Mouse (Mus musculus) hindbrain, postnatal 0 days (tissue): ENCODE measurements around the gene Arhgap33. TPM values are rescaled to one million over a fixed set of nuclear protein-coding genes. Genes with fewer than 3 reads are reported as not detected.

ENCODE experiments used
- ATAC-seq: fragments of 200-750 bp; cut with Nextera tagmentation; 2 replicates; pipeline ENCODE4 v1.8.0; 2017; ENCODE audit warnings: mild to moderate bottlenecking, moderate TSS enrichment, moderate library complexity
- DNase-seq: peaks from one replicate; pipeline ENCODE4 v3.0.0-alpha.2; 2015; ENCODE audit warnings: low spot score
- H3K27ac ChIP-seq: fragments of 300-500 bp; sonication (generic); 2 replicates; pipeline ENCODE4 v1.5.1; 2014; ENCODE audit warnings: mild to moderate bottlenecking
- H3K27me3 ChIP-seq: fragments of 300-500 bp; sonication (generic); 2 replicates; pipeline ENCODE4 v1.6.1; 2014; ENCODE audit warnings: low read length, mixed read lengths; ENCODE audit not compliant: insufficient read depth
- H3K36me3 ChIP-seq: fragments of 300-500 bp; sonication (generic); 2 replicates; pipeline ENCODE4 v1.6.1; 2014; ENCODE audit warnings: low read length, mixed read lengths; ENCODE audit not compliant: insufficient read depth
- H3K4me1 ChIP-seq: fragments of 300-500 bp; sonication (generic); 2 replicates; pipeline ENCODE4 v1.6.1; 2014; ENCODE audit warnings: antibody characterized with exemption, low read length, mixed read lengths; ENCODE audit not compliant: insufficient read depth
- H3K4me2 ChIP-seq: fragments of 300-500 bp; sonication (generic); 2 replicates; pipeline ENCODE4 v1.6.1; 2014; ENCODE audit warnings: low read depth, mild to moderate bottlenecking, low read length, moderate library complexity, mixed read lengths
- H3K4me3 ChIP-seq: fragments of 300-500 bp; sonication (generic); 2 replicates; pipeline ENCODE4 v1.5.1; 2014; ENCODE audit warnings: low read length
- H3K9ac ChIP-seq: fragments of 300-500 bp; sonication (generic); replicated peaks from 2 replicates; pipeline ENCODE4 v1.6.1; 2014; ENCODE audit warnings: mild to moderate bottlenecking, low read length, moderate library complexity, mixed read lengths
- H3K9me3 ChIP-seq: fragments of 300-500 bp; sonication (generic); 2 replicates; pipeline ENCODE4 v1.6.1; 2016; ENCODE audit warnings: low read length, mixed read lengths
- CTCF ChIP-seq: IDR thresholded peaks from 2 replicates; pipeline ENCODE4 v1.5.1; 2016; ENCODE audit warnings: antibody characterized with exemption, control low read depth, low read depth
- WGBS: fragments of 180-500 bp; shearing (Covaris S2); extraction: QIAGEN DNeasy Blood & Tissue Kit; methylation state at CpG from one replicate; pipeline ENCODE4 v1.1.7; 2014; 5-methylcytosine and 5-hydroxymethylcytosine counted together
- polyA plus RNA-seq: library from polyadenylated mRNA; unstranded; fragments of >200 nt; fragmentation: Nextera tagmentation; extraction: Ambion mirVana; gene quantifications from 2 replicates; pipeline ENCODE4 v1.2.1, GENCODE M21; 2015
- total RNA-seq: library from RNA; depleted of rRNA; stranded (reverse); fragments of >200 nt; gene quantifications from 2 replicates; pipeline ENCODE4 v1.2.3, GENCODE M21; 2014

Gene Arhgap33
- total and polyA plus RNA-seq, 2 experiments from 2014 or later, result 55.7 to 73.1 TPM

DNA sequence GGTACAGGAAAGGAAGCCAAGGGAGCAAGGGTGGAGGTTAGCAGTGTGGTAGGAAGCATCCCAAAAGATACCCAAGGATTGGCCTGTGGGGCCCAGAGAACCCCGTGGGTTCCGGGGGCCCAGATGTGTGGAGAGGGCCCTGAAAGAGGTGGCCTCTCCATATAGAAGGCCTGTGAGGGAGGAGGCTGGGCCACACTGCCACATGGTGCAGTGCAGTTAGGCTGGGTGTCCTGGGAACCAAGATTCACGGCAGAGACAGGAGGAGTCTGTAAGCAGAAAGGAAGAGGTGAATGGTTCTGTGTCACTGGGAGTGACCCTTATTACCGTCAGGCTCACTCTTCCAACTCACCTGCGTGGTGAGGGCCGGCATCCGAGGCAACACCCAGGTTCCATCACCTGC lies 5.7 kb upstream of the Arhgap33 start:
- no peak overlapping the region for H3K9ac ChIP-seq
- no peaks in the 10 kb centered on the region for H3K27me3 ChIP-seq
- H3K27ac ChIP-seq, result no peak overlapping the region
- no peak overlapping the region for H3K4me2 ChIP-seq
- no peak overlapping the region for H3K4me3 ChIP-seq
- DNase-seq (no peak), ATAC-seq (0 out of 2 replicates have a peak, but pooled peaks have one; percentile 30)
- H3K9me3 ChIP-seq, result no peaks in the 10 kb centered on the region
- no peaks in the 10 kb centered on the region; the same call in 1 of the 2 replicates for H3K4me1 ChIP-seq
- WGBS, result 96% methylated on average over 7 of the region's 7 CpGs
- TF ChIP-seq CTCF, result no peak
- H3K36me3 ChIP-seq, result peaks cover 4% of the 10 kb centered on the region

DNA sequence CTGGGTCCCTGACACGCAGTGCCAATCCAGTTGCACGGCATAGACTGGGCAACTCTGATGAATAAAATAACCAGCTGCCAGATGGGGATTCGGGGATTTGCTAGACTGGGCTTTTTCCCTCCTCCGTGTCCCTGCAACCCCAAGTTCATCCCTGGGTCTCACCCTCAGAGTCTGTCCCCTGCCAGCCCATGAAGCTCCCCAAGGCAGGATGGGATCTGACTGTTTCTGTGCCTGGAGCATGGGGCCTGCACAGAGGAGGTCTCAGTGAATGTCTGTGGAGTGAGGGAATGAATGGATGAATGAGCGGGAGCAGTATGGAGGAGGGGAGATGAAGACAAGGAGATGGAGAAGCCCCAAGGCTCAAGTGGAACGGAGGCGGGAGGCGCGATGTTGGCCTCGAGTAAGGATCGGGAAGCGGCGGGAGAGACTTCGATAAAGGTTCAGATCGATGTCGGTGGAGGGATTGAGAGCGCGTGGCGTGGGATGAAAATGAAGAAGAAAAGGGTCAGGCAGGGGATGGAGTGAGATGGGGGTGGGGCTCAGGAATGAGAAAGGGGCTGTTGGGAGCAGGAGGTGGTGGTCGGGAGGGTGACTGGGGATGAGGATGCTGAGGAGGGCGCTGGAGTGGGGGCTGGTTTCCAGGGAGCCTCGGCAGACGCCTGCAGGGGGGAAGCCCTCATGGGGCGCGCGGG lies 773 bp downstream of the Arhgap33 start:
- peak overlapping the region; percentile 94 for H3K27ac ChIP-seq
- WGBS, result 2% methylated on average over 20 of the region's 26 CpGs
- peak overlapping the region; percentile 84 for H3K9ac ChIP-seq
- H3K27me3 ChIP-seq, result no peaks in the 10 kb centered on the region
- H3K9me3 ChIP-seq, result no peaks in the 10 kb centered on the region
- H3K4me2 ChIP-seq, result peak overlapping the region; percentile 75
- ATAC-seq, result peak; percentile 27
- H3K4me1 ChIP-seq, result peaks cover 22% of the 10 kb centered on the region
- DNase-seq, result peak; percentile 44
- H3K36me3 ChIP-seq, result peaks cover 26% of the 10 kb centered on the region
- peak overlapping the region; percentile 83 for H3K4me3 ChIP-seq
- TF ChIP-seq CTCF, result no peak

DNA sequence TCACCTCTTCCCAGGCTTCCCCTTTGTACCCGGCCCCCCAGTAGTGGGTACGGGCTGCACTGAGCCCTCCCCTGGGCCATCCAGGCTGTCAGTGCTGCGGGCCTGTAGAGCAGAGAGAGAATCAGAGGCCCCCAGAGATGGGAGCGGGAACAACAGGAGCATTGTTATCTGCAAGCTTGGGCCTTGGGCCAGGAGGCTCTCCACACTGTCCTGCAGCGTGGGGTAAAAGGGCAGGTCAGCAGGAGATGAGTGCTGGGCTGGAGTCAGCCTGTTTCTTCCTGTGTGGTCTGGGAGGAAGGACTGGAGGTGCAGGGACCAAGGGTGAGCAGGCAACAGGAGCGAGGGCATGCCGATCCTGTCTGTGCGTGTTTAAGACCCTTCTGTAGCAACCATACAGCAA lies 1.9 kb downstream of the Arhgap33 start:
- H3K9ac ChIP-seq, result peak overlapping the region; percentile 84; the same call in 1 of the 2 replicates
- DNase-seq, result peak; percentile 58
- no peaks in the 10 kb centered on the region for H3K9me3 ChIP-seq
- WGBS, result 10% methylated on average over 8 of the region's 8 CpGs
- H3K4me3 ChIP-seq, result peak overlapping the region; percentile 83
- H3K27me3 ChIP-seq, result no peaks in the 10 kb centered on the region
- H3K27ac ChIP-seq, result peak overlapping the region; percentile 54
- peak; percentile 36 for ATAC-seq
- H3K36me3 ChIP-seq, result peaks cover 38% of the 10 kb centered on the region
- TF ChIP-seq CTCF, result no peak
- H3K4me1 ChIP-seq, result peaks cover 22% of the 10 kb centered on the region
- peak overlapping the region; percentile 75 for H3K4me2 ChIP-seq

DNA sequence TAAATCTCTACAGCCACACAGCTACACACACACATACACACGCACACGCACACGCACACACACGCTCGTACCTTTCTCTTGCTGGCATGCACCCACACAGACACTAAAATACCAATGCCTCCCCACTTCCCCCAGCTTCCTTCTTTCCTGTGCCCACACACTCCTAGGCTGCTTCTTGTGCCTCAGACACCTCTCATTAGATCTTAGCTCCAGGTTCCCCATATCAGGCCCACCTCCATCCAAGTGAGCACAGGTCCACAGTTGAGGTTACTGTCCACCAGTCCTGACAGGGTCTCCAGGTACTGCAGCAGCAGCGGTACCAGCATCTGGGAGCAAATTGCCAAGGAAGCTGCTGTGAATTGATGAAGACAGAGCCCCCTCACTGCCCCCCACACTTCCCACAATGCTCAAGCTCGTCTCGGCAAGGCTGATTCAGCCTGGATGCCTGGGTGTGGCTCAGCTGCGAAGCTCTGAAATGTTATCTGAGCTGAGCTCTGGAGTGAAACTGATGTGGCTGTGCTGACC lies 3.5 kb downstream of the Arhgap33 start:
- WGBS, result 82% methylated on average over 9 of the region's 9 CpGs

DNA sequence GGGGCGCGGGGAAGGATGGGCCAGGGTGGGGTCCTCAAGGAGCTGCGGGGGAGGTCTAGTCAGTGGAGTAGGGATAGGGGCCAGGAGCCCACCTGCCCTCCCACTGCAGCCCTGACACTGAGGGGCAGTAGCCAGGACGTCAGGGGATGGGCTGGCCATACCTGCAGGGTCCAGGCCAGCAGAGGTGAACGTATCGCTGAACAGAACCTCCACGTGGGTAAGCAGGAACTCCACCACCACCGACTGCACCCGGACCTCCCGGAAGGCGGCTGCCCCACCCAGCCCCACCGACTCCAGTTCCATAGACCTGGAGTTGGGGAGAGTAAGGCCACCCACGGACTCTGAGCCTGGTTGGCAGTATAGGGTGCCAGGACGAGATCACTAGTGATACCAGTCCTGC lies 7.9 kb downstream of the Arhgap33 start:
- Histone ChIP-seq H3K4me3 (no peak overlapping the region), H3K4me2 (no peak overlapping the region), H3K4me1 (0 out of 2 replicates have a peak, but pooled peaks cover 5% of the 10 kb centered on the region), H3K9ac (0 out of 2 replicates have a peak overlapping the region, but pooled peaks have one; percentile 9), H3K9me3 (no peaks in the 10 kb centered on the region), H3K36me3 (peaks cover 69% of the 10 kb centered on the region), H3K27ac (no peak overlapping the region), H3K27me3 (no peaks in the 10 kb centered on the region)
- no peak for DNase-seq
- TF ChIP-seq CTCF, result no peak
- WGBS, result 79% methylated on average over 14 of the region's 14 CpGs
- ATAC-seq, result no peak

More for the DNA sequence above, 3.5 kb downstream of the Arhgap33 start:
- no peak overlapping the region for H3K4me3 ChIP-seq
- DNase-seq, result no peak
- 0 out of 2 replicates have a peak overlapping the region, but pooled peaks have one; percentile 17 for H3K4me2 ChIP-seq
- TF ChIP-seq CTCF, result no peak
- H3K4me1 ChIP-seq, result peaks cover 22% of the 10 kb centered on the region
- peaks cover 53% of the 10 kb centered on the region for H3K36me3 ChIP-seq
- H3K9ac ChIP-seq, result 0 out of 2 replicates have a peak overlapping the region, but pooled peaks have one; percentile 28
- ATAC-seq, result no peak
- H3K9me3 ChIP-seq, result no peaks in the 10 kb centered on the region
- no peak overlapping the region for H3K27ac ChIP-seq
- H3K27me3 ChIP-seq, result no peaks in the 10 kb centered on the region

DNA sequence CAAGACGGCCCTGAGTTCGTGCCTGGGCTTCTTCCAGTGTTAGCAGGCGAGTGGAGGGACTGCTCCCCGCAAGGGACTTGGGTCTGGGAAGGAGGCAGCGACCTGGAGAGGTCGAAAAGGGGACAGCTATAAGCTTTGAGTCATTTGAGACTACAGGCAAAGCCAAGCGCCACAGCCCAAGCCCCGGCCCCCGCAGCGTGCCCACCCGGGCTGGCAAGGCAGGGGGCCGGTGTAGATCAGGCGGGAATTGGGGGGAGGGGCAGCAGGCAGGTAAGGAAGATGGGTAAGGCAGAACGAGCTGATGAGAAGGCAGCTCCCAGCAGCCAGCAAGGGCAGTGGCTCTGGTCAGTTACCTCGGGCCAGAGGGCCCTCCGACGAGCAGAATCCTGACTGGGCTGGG lies 8.5 kb downstream of the Arhgap33 start:
- Histone ChIP-seq H3K9ac (0 out of 2 replicates have a peak overlapping the region, but pooled peaks have one; percentile 9), H3K4me2 (no peak overlapping the region)
- no peak for DNase-seq

More for the DNA sequence above, 8.5 kb downstream of the Arhgap33 start:
- ATAC-seq, result no peak
- peaks cover 65% of the 10 kb centered on the region for H3K36me3 ChIP-seq
- TF ChIP-seq CTCF, result no peak
- no peaks in the 10 kb centered on the region for H3K27me3 ChIP-seq
- no peaks in the 10 kb centered on the region for H3K9me3 ChIP-seq
- H3K4me3 ChIP-seq, result no peak overlapping the region
- no peak overlapping the region for H3K27ac ChIP-seq
- H3K4me1 ChIP-seq, result 0 out of 2 replicates have a peak, but pooled peaks cover 2% of the 10 kb centered on the region
- WGBS, result 35% methylated on average over 17 of the region's 17 CpGs
